Mouse (Mus musculus) cerebellum, postnatal 14 days (tissue): ENCODE data around the gene Pkm.
A peak's percentile ranks its signal among the peaks of the same experiment; 100 is the strongest.

Experiments used
- DNase-seq, 2 experiments: peaks; one replicate each; pipeline ENCODE4 v3.0.0; 2021; ENCODE audit warnings: mixed read lengths in 2 of 2

Pkm gene

GRCm38 (mm10) chr9:59709225-59709624, 53.1 kb downstream of the Pkm start:
- DNase-seq = peak; percentile 48 to 68

GRCm38 (mm10) chr9:59716275-59716898, 60.2 kb downstream of the Pkm start:
- no peak for DNase-seq

GRCm38 (mm10) chr9:59718237-59718636, 62.1 kb downstream of the Pkm start:
- DNase-seq = no peak

GRCm38 (mm10) chr9:59721144-59721543, 65.0 kb downstream of the Pkm start:
- no peak for DNase-seq

- DNase-seq = peak; percentile 85 to 86
These were observed 67.0 kb downstream of the Pkm start for GRCm38 (mm10) chr9:59723096-59723657.

GRCm38 (mm10) chr9:59723791-59724442, 67.7 kb downstream of the Pkm start:
- peak; percentile 61 to 70 for DNase-seq

- DNase-seq = no peak
These were observed 69.3 kb downstream of the Pkm start for GRCm38 (mm10) chr9:59725515-59725914.

- DNase-seq = no peak
These were observed 71.6 kb downstream of the Pkm start for GRCm38 (mm10) chr9:59727569-59728286.
